Mouse (Mus musculus): ENCODE data around the gene Vps36. TPM values are rescaled to one million over a fixed set of nuclear protein-coding genes. Genes with fewer than 3 reads are reported as not detected.

The Vps36 gene
- polyA plus RNA-seq, 1 experiment from 2014 or later = 41.1 TPM

DNA sequence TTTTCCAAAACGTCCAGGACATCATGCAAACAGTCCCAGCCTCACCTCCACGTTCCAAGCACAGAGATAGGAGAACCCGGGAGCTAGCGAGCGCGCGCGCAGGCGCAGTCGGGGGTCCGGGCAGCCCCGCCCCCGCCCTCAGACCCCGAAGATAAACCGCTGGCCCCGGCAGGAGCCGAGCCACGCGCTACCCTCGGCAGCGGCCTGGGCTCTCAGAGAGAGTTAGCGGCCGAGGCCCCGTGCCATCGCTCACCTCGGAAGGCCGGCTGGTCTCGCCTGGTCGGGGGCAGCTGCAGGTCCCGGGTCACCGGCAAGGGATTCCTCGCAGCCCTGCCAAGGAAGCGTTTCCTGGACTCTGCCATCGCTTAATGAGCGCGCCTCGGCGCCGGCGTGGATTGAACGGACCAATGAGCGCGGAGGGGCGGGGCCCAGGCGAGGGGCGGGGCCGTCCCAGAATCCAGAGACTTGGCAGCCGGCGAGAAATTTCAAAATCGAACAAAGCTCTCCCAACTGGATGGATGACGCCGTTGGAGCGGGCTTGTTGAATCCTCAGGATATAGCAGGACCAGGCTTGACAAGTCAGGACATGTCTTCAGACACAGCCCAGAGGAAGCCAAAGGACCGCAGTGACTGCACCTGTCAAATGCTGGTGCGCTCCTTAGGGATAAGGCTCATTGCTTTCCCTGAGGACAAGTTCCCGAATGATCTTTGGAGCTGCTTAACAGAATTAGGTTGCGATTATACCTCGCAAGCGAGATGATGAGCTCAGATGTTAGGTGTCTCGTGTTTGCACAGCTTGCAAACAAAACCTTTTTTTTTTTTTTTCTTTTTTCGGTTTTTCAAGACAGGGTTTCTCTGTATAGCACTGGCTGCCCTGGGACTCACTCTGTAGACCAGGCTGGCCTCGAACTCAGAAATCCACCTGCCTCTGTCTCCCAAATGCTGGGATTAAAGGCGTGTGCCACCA is 6.9 kb upstream of the Vps36 start, which contains the start of gene Ckap2:
Ckap2 (minus strand) TSS at position 389 of the 967 bp plus-strand sequence.
- H3K27me3 ChIP-seq (ENCODE audit: control insufficient read depth, insufficient read depth, low read length) = no peaks in the 10 kb centered on the region
- H3K36me3 ChIP-seq (replicated peaks; ENCODE audit: control insufficient read depth, insufficient read depth, low read depth, low read length) = no peaks in the 10 kb centered on the region
- no peaks in the 10 kb centered on the region for H3K4me1 ChIP-seq (ENCODE audit: control insufficient read depth, insufficient read depth, low read length)
- peak within 1 kb of the TSS; percentile 78 for H3K9ac ChIP-seq (replicated peaks; ENCODE audit: low read length)
- DNase-seq (ENCODE audit: low spot score) = peak; percentile 96
- H3K4me3 ChIP-seq (ENCODE audit: low read depth, low read length) = peak within 1 kb of the TSS; percentile 71
- peak; percentile 95 for ATAC-seq (replicated peaks; ENCODE audit: insufficient number of reproducible peaks, low FRiP score, low TSS enrichment, low read depth)
- H3K27ac ChIP-seq (replicated peaks; ENCODE audit: low read depth, low read length) = peak within 1 kb of the TSS; percentile 70; the same call in 1 of the 2 replicates
- peak within 1 kb of the TSS; percentile 69 for H3K4me2 ChIP-seq (ENCODE audit: low read depth, low read length)
- WGBS = 3% methylated on average over 59 of the region's 63 CpGs
- H3K9me3 ChIP-seq (replicated peaks; ENCODE audit: control insufficient read depth, low read length) = no peaks in the 10 kb centered on the region

- Histone ChIP-seq H3K4me2 (ENCODE audit: low read depth, low read length) (peak overlapping the region; percentile 60), H3K4me3 (ENCODE audit: low read depth, low read length) (peak overlapping the region; percentile 75), H3K27me3 (ENCODE audit: control insufficient read depth, insufficient read depth, low read length) (no peaks in the 10 kb centered on the region), H3K36me3 (replicated peaks; ENCODE audit: control insufficient read depth, insufficient read depth, low read depth, low read length) (no peaks in the 10 kb centered on the region; the same call in 1 of the 2 replicates), H3K9ac (replicated peaks; ENCODE audit: low read length) (peak overlapping the region; percentile 96), H3K4me1 (ENCODE audit: control insufficient read depth, insufficient read depth, low read length) (no peaks in the 10 kb centered on the region), H3K9me3 (replicated peaks; ENCODE audit: control insufficient read depth, low read length) (no peaks in the 10 kb centered on the region), H3K27ac (replicated peaks; ENCODE audit: low read depth, low read length) (peak overlapping the region; percentile 96)
- WGBS = 16% methylated on average over 12 of the region's 12 CpGs
- no peak for ATAC-seq (replicated peaks; ENCODE audit: insufficient number of reproducible peaks, low FRiP score, low TSS enrichment, low read depth)
- DNase-seq (ENCODE audit: low spot score) = peak; percentile 45
Measured at GRCm38 (mm10) chr8:22193432-22194010, 912 bp downstream of the Vps36 start.

DNA sequence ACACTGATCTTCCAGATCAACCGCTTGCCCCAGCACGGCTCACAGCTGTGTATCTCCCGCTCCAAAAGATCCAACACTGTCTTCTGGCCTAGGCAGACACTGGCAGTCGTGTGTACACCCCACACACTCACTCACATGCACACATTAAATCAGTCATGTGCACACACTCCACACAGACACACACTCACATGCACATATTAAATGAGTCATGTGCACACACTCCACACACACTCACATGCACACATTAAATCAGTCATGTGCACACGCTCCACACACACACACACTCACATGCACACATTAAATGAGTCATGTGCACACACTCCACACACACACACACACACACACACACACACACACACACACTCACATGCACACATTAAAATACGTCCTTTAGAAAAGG is 5.3 kb downstream of the Vps36 start:
- Histone ChIP-seq H3K27me3 (ENCODE audit: control insufficient read depth, insufficient read depth, low read length) (no peaks in the 10 kb centered on the region), H3K4me3 (ENCODE audit: low read depth, low read length) (no peak overlapping the region), H3K27ac (replicated peaks; ENCODE audit: low read depth, low read length) (no peak overlapping the region), H3K36me3 (replicated peaks; ENCODE audit: control insufficient read depth, insufficient read depth, low read depth, low read length) (peaks cover 2% of the 10 kb centered on the region), H3K9me3 (replicated peaks; ENCODE audit: control insufficient read depth, low read length) (no peaks in the 10 kb centered on the region), H3K4me2 (ENCODE audit: low read depth, low read length) (no peak overlapping the region), H3K4me1 (ENCODE audit: control insufficient read depth, insufficient read depth, low read length) (no peaks in the 10 kb centered on the region), H3K9ac (replicated peaks; ENCODE audit: low read length) (no peak overlapping the region)
- ATAC-seq (replicated peaks; ENCODE audit: insufficient number of reproducible peaks, low FRiP score, low TSS enrichment, low read depth) (no peak), DNase-seq (ENCODE audit: low spot score) (no peak)
- WGBS = 93% methylated on average over 6 of the region's 6 CpGs

GRCm38 (mm10) chr8:22199481-22199880 is 6.9 kb downstream of the Vps36 start:
- peak; percentile 7 for DNase-seq (ENCODE audit: low spot score)
- 91% methylated on average over 8 of the region's 8 CpGs for WGBS
- no peak overlapping the region for H3K4me3 ChIP-seq (ENCODE audit: low read depth, low read length)
- H3K27me3 ChIP-seq (ENCODE audit: control insufficient read depth, insufficient read depth, low read length) = no peaks in the 10 kb centered on the region
- H3K4me1 ChIP-seq (ENCODE audit: control insufficient read depth, insufficient read depth, low read length) = no peaks in the 10 kb centered on the region
- H3K9me3 ChIP-seq (replicated peaks; ENCODE audit: control insufficient read depth, low read length) = no peaks in the 10 kb centered on the region
- H3K4me2 ChIP-seq (ENCODE audit: low read depth, low read length) = no peak overlapping the region
- no peak for ATAC-seq (replicated peaks; ENCODE audit: insufficient number of reproducible peaks, low FRiP score, low TSS enrichment, low read depth)
- H3K36me3 ChIP-seq (replicated peaks; ENCODE audit: control insufficient read depth, insufficient read depth, low read depth, low read length) = peaks cover 2% of the 10 kb centered on the region
- H3K27ac ChIP-seq (replicated peaks; ENCODE audit: low read depth, low read length) = no peak overlapping the region
- no peak overlapping the region for H3K9ac ChIP-seq (replicated peaks; ENCODE audit: low read length)

- Histone ChIP-seq H3K36me3 (replicated peaks; ENCODE audit: control insufficient read depth, insufficient read depth, low read depth, low read length) (no peaks in the 10 kb centered on the region), H3K9me3 (replicated peaks; ENCODE audit: control insufficient read depth, low read length) (no peaks in the 10 kb centered on the region), H3K9ac (replicated peaks; ENCODE audit: low read length) (no peak overlapping the region), H3K27ac (replicated peaks; ENCODE audit: low read depth, low read length) (no peak overlapping the region), H3K4me1 (ENCODE audit: control insufficient read depth, insufficient read depth, low read length) (no peaks in the 10 kb centered on the region), H3K4me3 (ENCODE audit: low read depth, low read length) (no peak overlapping the region), H3K4me2 (ENCODE audit: low read depth, low read length) (no peak overlapping the region), H3K27me3 (ENCODE audit: control insufficient read depth, insufficient read depth, low read length) (no peaks in the 10 kb centered on the region)
- 81% methylated on average over 4 of the region's 4 CpGs for WGBS
- ATAC-seq (replicated peaks; ENCODE audit: insufficient number of reproducible peaks, low FRiP score, low TSS enrichment, low read depth) (no peak), DNase-seq (ENCODE audit: low spot score) (no peak)
Measured at GRCm38 (mm10) chr8:22207535-22207934, 14.9 kb downstream of the Vps36 start.

DNA sequence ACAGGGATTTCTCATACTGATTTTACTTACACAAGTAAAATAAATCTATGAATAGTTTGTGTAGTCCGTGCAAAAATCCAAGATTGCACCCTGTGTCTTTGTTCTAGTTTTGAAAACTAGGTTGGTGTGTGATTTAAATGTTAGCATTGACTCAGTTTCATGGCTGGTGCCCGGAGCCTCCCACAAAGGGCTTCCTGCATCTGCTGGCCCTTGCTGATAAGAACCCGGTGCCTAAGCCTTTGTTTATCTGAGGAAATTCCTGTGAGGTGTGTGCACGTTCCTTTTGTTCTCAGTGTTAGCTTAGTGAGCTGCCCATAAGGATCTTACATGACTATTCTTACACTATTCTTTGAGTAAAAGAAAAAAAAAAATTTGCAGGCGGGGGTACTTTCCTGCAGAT is 16.4 kb downstream of the Vps36 start:
- Histone ChIP-seq H3K36me3 (replicated peaks; ENCODE audit: control insufficient read depth, insufficient read depth, low read depth, low read length) (no peaks in the 10 kb centered on the region), H3K9me3 (replicated peaks; ENCODE audit: control insufficient read depth, low read length) (no peaks in the 10 kb centered on the region), H3K27me3 (ENCODE audit: control insufficient read depth, insufficient read depth, low read length) (no peaks in the 10 kb centered on the region), H3K27ac (replicated peaks; ENCODE audit: low read depth, low read length) (no peak overlapping the region), H3K9ac (replicated peaks; ENCODE audit: low read length) (no peak overlapping the region), H3K4me3 (ENCODE audit: low read depth, low read length) (no peak overlapping the region), H3K4me1 (ENCODE audit: control insufficient read depth, insufficient read depth, low read length) (no peaks in the 10 kb centered on the region), H3K4me2 (ENCODE audit: low read depth, low read length) (no peak overlapping the region)
- 63% methylated on average over 5 of the region's 5 CpGs for WGBS
- no peak for DNase-seq (ENCODE audit: low spot score)
- ATAC-seq (replicated peaks; ENCODE audit: insufficient number of reproducible peaks, low FRiP score, low TSS enrichment, low read depth) = no peak

DNA sequence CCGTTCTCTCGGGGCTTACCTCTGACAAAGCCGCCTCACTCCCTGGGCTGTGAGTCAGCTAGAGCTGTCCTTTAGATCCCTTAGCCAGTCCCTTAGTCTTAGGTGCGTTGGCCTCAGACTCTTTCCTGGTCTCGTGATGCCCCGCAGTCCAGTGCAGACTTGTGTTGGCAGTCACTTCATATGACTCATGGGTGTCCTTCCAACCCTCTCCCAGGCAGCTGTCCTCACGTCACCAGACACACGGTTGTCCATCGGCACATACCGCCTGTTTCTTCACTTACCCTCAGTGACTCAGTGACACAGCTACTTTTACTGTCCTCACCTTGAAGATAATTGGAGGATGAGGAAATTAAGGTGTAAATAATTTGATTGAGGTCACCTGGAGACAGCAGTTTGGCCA is 22.2 kb downstream of the Vps36 start:
- H3K27ac ChIP-seq (replicated peaks; ENCODE audit: low read depth, low read length) = no peak overlapping the region
- H3K36me3 ChIP-seq (replicated peaks; ENCODE audit: control insufficient read depth, insufficient read depth, low read depth, low read length) = no peaks in the 10 kb centered on the region
- no peaks in the 10 kb centered on the region for H3K9me3 ChIP-seq (replicated peaks; ENCODE audit: control insufficient read depth, low read length)
- no peaks in the 10 kb centered on the region for H3K4me1 ChIP-seq (ENCODE audit: control insufficient read depth, insufficient read depth, low read length)
- H3K4me3 ChIP-seq (ENCODE audit: low read depth, low read length) = no peak overlapping the region
- no peak overlapping the region for H3K9ac ChIP-seq (replicated peaks; ENCODE audit: low read length)
- no peak overlapping the region for H3K4me2 ChIP-seq (ENCODE audit: low read depth, low read length)
- no peaks in the 10 kb centered on the region for H3K27me3 ChIP-seq (ENCODE audit: control insufficient read depth, insufficient read depth, low read length)
- DNase-seq (ENCODE audit: low spot score) = no peak
- 97% methylated on average over 10 of the region's 10 CpGs for WGBS
- no peak for ATAC-seq (replicated peaks; ENCODE audit: insufficient number of reproducible peaks, low FRiP score, low TSS enrichment, low read depth)

- no peak overlapping the region for H3K27ac ChIP-seq (replicated peaks; ENCODE audit: low read depth, low read length)
- H3K9ac ChIP-seq (replicated peaks; ENCODE audit: low read length) = no peak overlapping the region
- H3K27me3 ChIP-seq (ENCODE audit: control insufficient read depth, insufficient read depth, low read length) = peaks cover 6% of the 10 kb centered on the region
- H3K4me1 ChIP-seq (ENCODE audit: control insufficient read depth, insufficient read depth, low read length) = no peaks in the 10 kb centered on the region
- no peak overlapping the region for H3K4me3 ChIP-seq (ENCODE audit: low read depth, low read length)
- H3K9me3 ChIP-seq (replicated peaks; ENCODE audit: control insufficient read depth, low read length) = no peaks in the 10 kb centered on the region
- no peak overlapping the region for H3K4me2 ChIP-seq (ENCODE audit: low read depth, low read length)
- 51% methylated on average over 8 of the region's 8 CpGs for WGBS
- H3K36me3 ChIP-seq (replicated peaks; ENCODE audit: control insufficient read depth, insufficient read depth, low read depth, low read length) = no peaks in the 10 kb centered on the region
- DNase-seq (ENCODE audit: low spot score) (no peak), ATAC-seq (replicated peaks; ENCODE audit: insufficient number of reproducible peaks, low FRiP score, low TSS enrichment, low read depth) (no peak)
Measured at GRCm38 (mm10) chr8:22226361-22226760, 33.8 kb downstream of the Vps36 start.
